Mouse (Mus musculus) cerebellum, adult 18-20 months (tissue): ENCODE data around the gene Zkscan2.

ENCODE experiments used
- DNase-seq, 2 experiments: peaks; one replicate each; pipeline ENCODE4 v3.0.0; 2021

The Zkscan2 gene

GRCm38 (mm10) chr7:123500239-123501219, at the start of gene Zkscan2:
TSS of gene Zkscan2 (minus strand) at chr7:123500449.
- DNase-seq, result peak; percentile 89

DNA sequence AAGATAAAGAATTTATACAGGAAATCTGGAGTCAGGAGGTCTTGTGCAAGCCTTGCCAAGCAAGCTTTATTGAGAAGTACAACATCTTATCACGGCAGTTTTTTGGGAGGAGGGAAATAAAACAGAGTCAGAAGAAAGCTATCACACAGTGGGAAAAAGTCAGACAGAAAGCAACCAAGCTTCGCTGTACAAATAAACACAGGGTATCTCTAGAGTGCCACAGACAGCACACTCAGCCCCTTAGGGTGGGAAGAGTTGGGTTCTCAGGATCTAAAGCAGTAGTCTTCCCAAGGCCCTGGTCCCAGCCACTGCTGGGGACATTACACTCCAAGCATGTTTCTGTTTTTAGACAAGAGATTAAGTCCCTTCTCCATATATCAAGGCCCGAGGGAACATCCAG, 28.9 kb upstream of the Zkscan2 start:
- DNase-seq, result no peak

GRCm38 (mm10) chr7:123525761-123526160, 25.5 kb upstream of the Zkscan2 start:
- no peak for DNase-seq

DNA sequence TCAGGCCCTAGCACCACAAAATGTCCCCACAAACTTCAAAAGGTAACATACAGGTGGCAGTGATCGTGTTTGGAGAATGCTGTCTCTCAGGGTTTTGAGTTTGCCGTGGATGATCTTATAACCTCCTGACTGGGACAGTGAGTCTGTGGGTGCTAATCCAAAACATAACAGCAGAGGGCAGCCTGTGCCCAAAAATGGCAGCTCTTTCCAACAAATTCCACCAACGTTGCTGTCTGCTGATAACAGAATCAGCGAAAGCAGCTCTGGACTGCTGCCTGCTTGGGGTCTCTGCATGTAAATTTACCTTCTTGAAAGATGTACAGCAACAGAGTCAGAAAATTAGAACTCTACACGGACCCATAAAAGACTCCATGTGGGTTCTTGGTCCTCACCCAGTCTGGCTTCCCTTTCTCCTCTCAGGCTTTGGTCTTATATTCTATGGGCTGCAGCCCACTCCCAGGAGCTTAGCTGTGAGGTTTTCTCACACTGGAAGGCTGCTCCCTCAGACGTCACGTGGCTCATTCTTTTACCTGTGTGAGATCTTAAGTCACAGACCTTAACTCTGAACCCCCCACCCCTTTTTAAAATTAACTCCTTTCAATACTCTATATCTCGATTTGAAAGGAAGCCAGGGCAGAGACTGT, 24.1 kb upstream of the Zkscan2 start:
- peak; percentile 73 to 81 for DNase-seq

- no peak for DNase-seq
These were observed 7.7 kb upstream of the Zkscan2 start for GRCm38 (mm10) chr7:123507946-123508345.

GRCm38 (mm10) chr7:123503358-123503757, 3.1 kb upstream of the Zkscan2 start:
- DNase-seq, result no peak

DNA sequence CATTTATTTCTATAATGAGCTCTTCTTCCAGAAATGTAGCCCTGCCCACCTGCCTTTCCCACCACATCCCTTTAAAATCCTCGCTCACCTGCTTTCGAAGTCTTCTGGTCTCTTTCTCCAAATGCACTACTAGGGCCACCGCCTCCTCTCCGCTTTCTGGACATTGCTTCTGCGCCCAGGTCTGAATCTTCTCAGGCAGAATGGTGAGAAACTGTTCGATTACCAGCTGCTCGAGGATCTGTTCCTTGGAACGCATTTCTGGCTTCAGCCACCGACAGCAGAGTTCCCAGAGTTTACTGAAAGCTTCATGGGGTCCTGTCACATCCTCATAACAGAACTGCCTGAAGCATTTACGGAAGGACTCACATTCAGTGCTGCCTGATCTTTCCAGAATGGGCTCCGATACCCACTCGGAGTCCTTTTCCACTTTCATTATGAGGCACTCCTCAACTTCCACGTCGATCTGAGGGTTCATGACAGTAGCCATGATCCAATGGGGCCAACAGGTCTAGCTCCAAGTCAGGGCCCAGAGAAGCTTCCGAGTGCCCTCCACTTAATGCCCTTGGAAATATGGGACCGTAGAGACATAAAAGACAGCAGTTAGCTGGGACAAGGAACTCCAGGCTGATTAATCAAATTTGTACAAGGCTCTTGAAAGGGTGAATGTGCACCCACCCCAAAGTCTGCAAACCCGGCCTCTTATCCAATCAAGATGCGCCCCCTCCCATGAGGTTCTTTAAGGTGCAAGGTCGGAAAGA, 589 bp downstream of the Zkscan2 start:
- DNase-seq, result peak; percentile 34 to 41

- DNase-seq, result no peak
These were observed 12.5 kb downstream of the Zkscan2 start for GRCm38 (mm10) chr7:123487703-123488102.

GRCm38 (mm10) chr7:123467961-123468360, 32.3 kb downstream of the Zkscan2 start:
- DNase-seq, result peak; percentile 34 to 52

- DNase-seq, result peak; percentile 84 to 87
These were observed 34.4 kb downstream of the Zkscan2 start for GRCm38 (mm10) chr7:123465692-123466387.

DNA sequence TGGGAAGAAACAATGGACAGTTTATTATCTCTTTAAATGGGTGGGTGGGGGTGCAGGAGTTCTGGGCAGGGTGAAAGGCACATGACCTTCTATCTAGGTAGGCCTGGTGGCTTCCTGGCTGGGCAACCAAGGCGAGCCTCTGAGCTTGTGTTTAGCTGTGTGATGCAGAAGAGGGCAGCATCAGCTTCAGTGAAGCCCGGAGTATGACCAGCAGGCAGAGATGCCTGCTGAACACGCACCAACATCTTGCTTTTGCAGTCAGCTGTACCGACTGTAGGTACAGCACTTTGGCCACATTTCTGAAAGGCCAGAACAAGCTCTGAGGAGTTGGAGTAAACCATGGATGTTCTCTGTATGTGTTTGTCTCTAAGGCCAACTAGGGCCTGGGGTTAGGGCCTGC, 36.7 kb downstream of the Zkscan2 start:
- DNase-seq, result no peak

GRCm38 (mm10) chr7:123462070-123462501, 38.2 kb downstream of the Zkscan2 start, which contains the start of gene Aqp8:
TSS of gene Aqp8 (plus strand) at chr7:123462291.
- peak; percentile 22 to 32 for DNase-seq

DNA sequence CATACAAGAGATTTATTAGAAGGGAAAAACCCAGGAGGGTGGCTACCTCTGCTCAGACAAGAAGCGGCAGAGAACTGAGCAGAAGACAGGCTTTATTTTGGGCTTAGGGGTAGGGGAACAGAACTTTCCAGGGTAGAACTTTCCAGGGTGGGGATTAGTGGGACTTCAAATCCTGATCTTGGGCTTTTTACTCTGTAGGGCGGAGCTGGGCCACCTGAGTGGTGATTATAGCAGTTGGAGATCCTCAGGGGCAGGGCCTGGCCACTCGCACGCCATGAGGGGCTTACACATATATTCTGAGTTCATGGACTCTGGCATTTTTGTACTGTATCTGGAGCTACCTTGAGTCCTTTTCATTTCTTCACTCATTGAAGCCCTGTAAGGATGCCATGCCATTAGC, 38.9 kb downstream of the Zkscan2 start:
- no peak for DNase-seq

DNA sequence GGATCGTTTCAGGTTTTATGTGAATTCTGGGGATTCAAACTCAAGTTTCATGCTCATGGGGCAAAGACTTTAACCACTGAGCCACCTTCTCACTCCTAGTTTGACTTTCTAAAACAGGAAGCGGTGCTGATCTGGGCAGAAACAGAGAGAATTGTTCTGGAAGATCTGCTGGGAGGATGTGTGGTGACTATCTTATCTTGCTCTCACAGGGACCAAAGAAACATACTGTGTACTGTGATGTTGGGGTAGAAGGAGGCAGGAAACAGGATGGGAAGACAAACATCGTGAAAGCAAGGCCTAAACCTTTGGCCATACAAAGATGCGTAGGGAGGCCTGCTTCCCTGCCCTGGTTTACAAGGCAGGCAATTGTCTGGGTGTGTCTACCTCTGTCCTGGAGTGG, 41.0 kb downstream of the Zkscan2 start:
- no peak for DNase-seq

DNA sequence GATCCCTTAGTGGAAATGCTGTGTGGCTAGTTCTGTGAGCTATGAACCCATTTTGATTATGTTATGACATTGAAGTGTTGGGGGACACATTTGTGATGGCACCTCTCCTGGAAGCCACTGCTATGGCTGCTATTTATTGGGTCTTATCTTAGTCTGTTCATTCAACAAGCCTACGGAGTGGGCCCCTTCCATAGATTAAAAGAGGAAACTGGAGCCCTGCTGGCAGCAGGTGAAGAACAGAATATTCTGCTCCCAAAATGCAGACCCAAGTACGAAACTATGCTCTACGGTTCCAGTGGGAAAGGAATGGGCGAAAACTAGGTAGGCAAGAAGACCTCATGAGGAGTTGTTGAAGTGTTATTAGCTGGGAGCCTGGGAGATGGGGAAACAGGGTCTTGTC, 41.9 kb downstream of the Zkscan2 start:
- no peak for DNase-seq

- DNase-seq, result no peak
These were observed 45.2 kb downstream of the Zkscan2 start for GRCm38 (mm10) chr7:123455088-123455487.

GRCm38 (mm10) chr7:123453066-123453465, 47.2 kb downstream of the Zkscan2 start:
- DNase-seq, result no peak

DNA sequence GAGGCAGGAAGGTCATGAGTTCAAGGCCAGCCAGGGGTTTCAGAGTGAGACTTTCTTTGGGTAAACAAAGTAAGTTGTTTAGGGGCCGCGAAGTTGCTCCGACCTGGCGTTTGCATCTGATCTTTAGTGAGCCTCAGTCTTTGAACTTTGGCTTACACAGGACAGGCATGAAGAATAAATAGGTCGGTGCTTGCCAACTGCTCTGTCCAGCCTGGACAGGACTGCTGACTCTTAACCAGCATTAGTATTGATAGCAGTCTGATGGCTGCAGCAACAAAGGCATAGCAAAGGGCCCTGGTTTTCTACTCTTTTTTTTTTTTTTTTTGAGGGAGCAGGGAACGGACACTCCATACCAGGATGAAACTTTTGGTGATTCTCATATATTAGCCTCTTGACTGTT, 47.7 kb downstream of the Zkscan2 start:
- DNase-seq, result no peak

DNA sequence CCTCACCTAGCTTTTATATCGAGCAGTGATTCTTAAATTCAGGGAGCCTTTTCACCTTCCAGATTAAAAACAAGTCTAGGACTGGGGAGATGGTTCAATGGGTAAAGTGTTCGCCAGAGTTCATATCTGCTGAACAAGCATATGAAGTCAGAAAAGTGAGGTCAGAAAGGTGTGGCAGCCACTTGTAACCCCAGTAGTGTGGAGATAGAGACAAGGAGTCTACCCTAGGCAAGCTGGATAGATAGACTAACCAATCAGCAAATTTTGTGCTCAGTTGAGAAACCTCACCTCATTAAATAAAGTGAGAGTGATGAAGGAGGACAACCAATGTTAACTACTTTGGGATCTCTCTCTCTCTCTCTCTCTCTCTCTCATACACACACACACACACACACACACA, 49.7 kb downstream of the Zkscan2 start:
- DNase-seq, result no peak

DNA sequence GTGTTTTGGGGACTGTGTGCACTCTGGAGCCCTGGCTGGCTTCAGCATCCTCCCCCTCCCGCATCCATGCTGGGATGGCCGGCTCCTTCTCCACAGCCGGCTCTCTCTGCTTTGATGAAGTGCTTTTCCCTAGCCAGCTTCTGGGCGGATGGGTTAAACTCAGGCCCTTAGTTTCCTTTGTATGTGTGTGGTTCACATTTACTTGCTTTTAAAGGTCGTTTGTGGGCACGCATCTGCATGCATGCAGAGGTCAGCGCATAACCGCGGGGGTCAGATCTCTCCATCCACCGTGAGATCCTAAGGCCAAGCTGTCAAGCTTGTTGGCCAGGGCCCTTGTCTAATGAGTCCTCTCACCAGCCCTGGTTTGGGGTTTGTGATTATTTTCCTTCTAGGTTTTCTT, 50.6 kb downstream of the Zkscan2 start:
- no peak for DNase-seq

DNA sequence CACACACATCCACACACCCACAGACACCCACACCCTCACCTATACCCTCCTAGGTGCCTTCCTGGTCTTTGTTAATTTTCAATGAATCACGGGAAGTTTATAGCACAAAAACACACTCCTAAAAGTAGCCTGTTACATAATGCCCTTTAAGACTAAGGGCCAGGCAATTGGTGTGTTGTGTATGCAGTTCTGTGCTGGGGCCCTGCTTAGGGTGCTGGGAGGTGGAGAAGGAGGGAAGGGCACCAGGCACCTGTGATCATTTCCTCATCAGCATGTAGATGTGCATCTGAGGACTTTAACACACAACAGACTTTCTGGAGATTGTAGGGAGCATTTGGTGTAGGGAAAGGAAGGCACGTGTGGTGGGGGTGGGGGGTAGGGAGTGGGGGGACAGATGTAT, 51.5 kb downstream of the Zkscan2 start:
- DNase-seq, result no peak

GRCm38 (mm10) chr7:123442079-123442478, 58.2 kb downstream of the Zkscan2 start:
- no peak for DNase-seq

- DNase-seq, result no peak
These were observed 69.0 kb downstream of the Zkscan2 start for GRCm38 (mm10) chr7:123431206-123431605.
